Mouse (Mus musculus) cerebellum, adult 8-10 months (tissue): ENCODE measurements around the gene Mrpl41.

Experiments
- DNase-seq: peaks from one replicate; pipeline ENCODE4 v3.0.0; 2022

Gene Mrpl41

DNA sequence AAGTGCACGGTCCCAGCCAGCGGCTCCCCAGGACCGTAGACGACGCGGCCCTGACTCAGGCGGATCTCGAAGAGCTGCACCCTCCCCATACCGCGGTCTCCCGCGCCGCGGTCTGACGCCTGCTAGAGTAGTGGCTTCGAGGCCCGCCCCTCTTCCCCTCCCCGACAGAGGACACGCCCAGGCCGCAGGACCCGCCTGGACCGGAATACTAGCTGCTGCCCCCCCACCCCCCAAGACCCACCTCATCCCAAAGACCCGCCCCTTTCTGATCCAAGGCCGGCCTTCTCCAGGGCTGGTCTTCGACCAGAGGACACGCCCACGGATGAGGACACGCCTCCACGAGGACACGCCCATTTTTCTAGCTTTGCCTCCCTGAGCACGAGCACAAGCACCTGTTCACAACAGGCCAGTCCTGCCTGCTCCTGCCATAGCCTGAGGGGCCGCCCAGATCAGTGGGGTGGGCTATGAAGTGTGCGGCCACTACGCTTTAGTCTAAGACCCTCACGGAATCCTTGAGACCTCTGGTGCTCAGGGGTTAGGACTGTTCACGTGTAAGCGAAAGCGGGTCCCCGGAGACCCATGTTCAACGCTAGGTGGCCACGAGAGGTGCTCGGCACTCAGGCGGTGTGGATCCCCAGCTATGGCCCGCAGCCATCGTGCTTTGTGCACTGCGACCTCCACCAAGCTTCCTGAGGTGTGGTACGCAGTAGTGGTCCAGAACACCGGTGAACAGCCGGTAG is 39.7 kb downstream of the Mrpl41 start, which contains the start of gene Arrdc1:
Gene Arrdc1 (minus strand): TSS at position 196 of the 740 bp plus-strand sequence.
- DNase-seq: peak; percentile 84

DNA sequence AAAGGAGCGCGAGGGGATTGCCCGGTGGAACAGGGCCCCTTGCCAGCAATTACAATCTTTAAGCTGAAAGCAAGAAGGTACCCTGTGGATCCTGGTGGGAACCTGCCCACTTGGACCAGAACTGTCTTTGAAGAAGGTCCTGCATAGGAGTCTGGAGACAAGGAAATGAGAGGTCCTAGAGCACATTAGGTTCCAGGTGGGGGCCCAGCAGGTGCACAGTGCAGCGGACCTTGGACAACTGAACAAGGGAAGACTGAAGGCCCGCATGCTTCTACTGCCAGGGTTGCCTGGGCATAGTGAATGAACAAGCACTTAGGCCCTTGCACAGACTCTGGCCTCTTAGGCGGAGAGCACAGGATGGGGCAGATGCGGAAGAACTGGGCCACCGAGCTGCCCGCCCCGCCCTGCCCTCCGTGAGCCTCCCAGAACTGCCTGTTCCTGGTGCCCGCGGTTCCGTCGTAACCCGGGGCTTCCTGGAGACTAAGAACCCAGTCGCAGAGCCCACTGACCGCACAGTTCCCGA is 40.4 kb downstream of the Mrpl41 start:
- DNase-seq: peak; percentile 52

DNA sequence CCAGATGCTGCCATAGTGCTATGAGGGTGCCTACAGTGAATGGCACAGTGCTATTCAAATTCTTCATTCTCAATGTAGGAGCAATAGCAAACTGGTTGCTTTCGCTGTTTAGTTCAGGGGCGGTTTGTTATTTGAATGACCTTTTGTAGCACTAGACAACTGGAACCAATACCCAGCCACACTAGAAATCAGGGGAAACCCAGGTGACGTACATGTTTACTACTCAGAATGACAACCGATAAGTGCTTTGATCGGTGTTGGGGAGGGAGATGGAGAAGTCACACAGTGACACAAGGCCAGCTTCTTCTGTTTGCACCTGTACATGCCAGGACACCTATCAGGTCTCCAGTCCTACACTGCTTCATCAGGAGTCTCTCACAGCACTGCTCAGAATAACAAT is 45.3 kb downstream of the Mrpl41 start:
- DNase-seq: no peak

DNA sequence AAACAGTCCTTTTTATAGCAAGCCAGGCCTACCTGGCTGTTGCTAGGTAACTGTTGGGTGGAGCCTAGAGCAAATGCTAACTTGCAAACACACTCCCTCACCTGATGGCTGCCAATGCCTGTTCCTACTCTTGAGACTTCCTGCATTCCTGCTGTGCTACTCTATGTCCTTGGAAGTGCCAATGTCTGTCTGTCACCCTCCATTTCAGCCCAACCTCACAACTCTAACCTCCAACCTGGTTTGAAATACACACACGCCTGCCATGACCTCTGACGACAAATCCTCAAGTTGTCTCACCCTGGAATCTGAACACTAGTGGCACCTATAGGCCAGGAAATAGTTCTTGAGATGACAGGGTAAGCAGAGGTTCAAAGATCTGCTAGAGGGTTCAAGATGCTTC is 45.8 kb downstream of the Mrpl41 start:
- DNase-seq: no peak

DNA sequence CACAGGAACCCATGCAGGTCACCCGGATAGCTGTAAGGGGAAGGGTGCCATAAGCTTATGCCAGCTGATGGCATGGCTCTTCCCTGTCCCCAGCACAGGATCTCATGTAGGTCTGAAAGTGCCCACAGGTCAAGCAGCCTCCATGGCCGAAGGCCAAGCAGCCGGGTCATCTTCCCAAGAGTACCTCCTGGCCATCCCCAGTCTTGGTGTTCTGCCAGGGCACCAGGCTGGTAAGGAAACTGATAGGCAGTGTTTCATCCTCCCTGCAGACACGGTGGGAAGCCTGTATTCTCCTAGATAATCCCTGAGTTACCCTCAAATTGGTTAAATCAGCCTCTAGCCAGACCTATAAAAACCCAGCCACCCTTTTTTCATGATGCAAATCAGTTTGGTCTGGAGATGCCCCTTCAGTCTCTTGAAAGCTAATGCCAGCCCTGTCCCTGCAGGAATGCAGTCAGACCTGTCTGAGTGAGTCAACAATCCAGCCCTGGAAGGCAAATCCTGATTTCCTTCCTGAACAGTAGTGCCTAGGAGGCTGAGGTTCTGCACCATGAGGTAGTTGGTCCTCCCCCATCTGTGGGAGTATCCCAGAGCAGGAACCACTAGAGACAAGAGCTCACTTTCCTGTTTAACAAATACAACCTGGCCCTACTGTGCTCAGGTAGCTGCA is 47.0 kb downstream of the Mrpl41 start:
- peak; percentile 33 for DNase-seq

DNA sequence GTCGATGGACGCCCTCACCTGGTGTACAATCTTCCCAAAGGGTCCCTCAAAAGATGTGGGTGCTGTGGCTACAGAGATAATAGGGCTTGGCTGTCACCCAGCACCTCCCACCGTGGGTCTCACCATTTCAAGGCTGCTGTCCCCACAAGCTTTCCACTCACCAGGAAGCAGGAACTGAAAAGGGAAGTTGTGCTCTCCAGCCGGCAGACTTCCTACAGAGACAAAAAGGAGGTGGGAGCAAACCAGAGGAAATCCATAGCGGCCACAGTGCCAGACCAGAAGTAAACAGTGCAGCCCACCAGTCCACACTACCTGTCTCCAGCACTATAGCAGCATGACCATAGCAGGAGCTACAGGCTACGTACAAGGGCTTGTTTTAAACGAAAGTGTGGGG is 47.9 kb downstream of the Mrpl41 start:
- DNase-seq: no peak

DNA sequence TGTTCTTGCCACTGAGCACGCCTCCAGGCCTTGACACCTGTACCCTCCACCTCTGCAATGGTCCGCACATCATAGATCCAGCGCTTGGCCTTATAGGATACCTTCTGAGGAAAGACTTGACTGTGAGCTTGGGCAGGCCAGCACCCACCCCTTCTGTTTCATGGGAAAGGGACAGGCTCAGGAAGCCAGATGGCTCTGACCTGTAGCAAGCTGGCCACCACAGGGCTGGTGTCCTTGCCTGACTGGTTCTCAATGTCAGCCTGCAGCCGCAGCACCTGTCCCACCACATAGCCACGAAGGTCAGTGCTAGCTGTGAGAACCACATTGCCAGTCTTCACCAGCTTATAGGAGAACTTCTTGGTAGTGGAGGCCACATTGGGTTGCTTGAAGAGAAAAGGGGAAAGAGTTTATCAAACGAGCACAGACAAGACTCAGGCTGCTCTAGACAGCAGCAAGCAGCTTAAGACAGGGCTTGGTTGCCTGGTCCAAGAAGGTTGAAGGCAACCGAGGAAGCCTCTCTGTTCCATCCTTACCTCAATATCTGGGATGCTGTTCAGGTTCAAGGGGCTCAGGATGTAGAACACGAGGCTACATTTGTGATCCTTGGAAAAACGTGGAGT is 48.4 kb downstream of the Mrpl41 start:
- no peak for DNase-seq

DNA sequence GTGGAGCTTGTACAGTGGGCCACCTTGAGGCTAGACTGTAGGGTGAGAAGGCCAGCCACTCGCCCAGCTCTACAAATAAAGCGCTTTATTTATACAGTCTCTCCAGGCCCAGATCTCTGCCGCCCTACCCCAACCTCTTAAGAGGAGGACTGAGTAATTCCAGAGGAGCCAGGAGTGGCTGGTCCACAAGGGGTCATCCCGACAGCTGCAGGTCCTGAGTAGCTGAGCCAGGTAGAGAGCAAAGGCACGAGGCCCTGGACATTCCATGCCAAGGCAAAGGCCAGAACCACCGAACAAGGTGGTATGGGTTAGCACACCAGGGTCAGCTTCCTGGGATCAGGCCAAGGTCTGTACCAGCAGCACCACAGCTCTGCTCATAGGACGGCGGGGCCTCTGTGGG is 49.6 kb downstream of the Mrpl41 start:
- DNase-seq: no peak
